Comparison of ENCODE assay signal across 14 mouse cellular contexts in genomic region chr9:118379055-118379454, GRCm38 (mm10).
DNase-seq lines count a peak whose midpoint lies in the region; ATAC-seq lines count a peak whose summit lies in the region.
"Had no signal": no experiment of that assay in that cellular context is flagged by ENCODE, and none has a peak within 500 bp of the region (broad histone marks: within the 10 kb centered on the region; RNA-seq: fewer than 3 reads in every experiment).

No protein-coding gene starts in this region.

- H3K9ac ChIP-seq in heart, embryonic 15.5 days = no peak overlapping the region
- no peak overlapping the region for H3K9ac ChIP-seq in midbrain, embryonic 16.5 days (ENCODE audit: low read depth, low read length)
- H3K9ac ChIP-seq in midbrain, embryonic 13.5 days (replicated peaks) = no peak overlapping the region

- no peaks in the 10 kb centered on the region for H3K36me3 ChIP-seq in heart, embryonic 15.5 days
- no peaks in the 10 kb centered on the region for H3K36me3 ChIP-seq in midbrain, embryonic 16.5 days (ENCODE audit: control insufficient read depth, insufficient read depth, low read length)
- H3K36me3 ChIP-seq in midbrain, embryonic 13.5 days = no peaks in the 10 kb centered on the region

- no peak for DNase-seq in heart, adult 18-20 months
- DNase-seq in left cerebral cortex, postnatal 36 days (ENCODE audit: low spot score in 2 of 2) = peak; percentile 5 to 10
- DNase-seq in adrenal gland, postnatal 36 days = no peak
- DNase-seq: gastrocnemius, postnatal 14 days; kidney, postnatal 36 days; liver; lung, postnatal 14 days; right cerebral cortex, postnatal 25 days had no signal

- no peak overlapping the region for H3K27ac ChIP-seq in heart, embryonic 15.5 days
- H3K27ac ChIP-seq in midbrain, embryonic 16.5 days (ENCODE audit: low read length) = no peak overlapping the region
- no peak overlapping the region for H3K27ac ChIP-seq in midbrain, embryonic 13.5 days

- intact Hi-C loops in left cerebral cortex, postnatal 36 days (cut with DNase I) = no loop called here

- no peak overlapping the region for H3K4me3 ChIP-seq in heart, embryonic 15.5 days
- no peak overlapping the region for H3K4me3 ChIP-seq in midbrain, embryonic 16.5 days (ENCODE audit: low read depth, low read length)
- no peak overlapping the region for H3K4me3 ChIP-seq in midbrain, embryonic 13.5 days (replicated peaks)

- H3K9me3 ChIP-seq in heart, embryonic 15.5 days (replicated peaks) = no peaks in the 10 kb centered on the region
- H3K9me3 ChIP-seq in midbrain, embryonic 16.5 days (replicated peaks; ENCODE audit: control insufficient read depth, low read length, poor library complexity, severe bottlenecking) = no peaks in the 10 kb centered on the region
- H3K9me3 ChIP-seq in midbrain, embryonic 13.5 days = no peaks in the 10 kb centered on the region

- WGBS in heart, embryonic 15.5 days = 13% methylated on average over 6 of the region's 6 CpGs
- WGBS in midbrain, embryonic 16.5 days = 21% methylated on average over 6 of the region's 6 CpGs
- WGBS in midbrain, embryonic 13.5 days = 29% methylated on average over 6 of the region's 6 CpGs

- peak overlapping the region; percentile 19; the same call in 1 of the 2 replicates for H3K4me2 ChIP-seq in heart, embryonic 15.5 days
- peak overlapping the region; percentile 5 for H3K4me2 ChIP-seq in midbrain, embryonic 16.5 days (ENCODE audit: low read length)
- no peak overlapping the region for H3K4me2 ChIP-seq in midbrain, embryonic 13.5 days (replicated peaks)

- 0 out of 2 replicates have a peak, but pooled peaks cover 3% of the 10 kb centered on the region for H3K4me1 ChIP-seq in heart, embryonic 15.5 days (replicated peaks)
- H3K4me1 ChIP-seq in midbrain, embryonic 16.5 days (ENCODE audit: control insufficient read depth, insufficient read depth, low read length) = no peaks in the 10 kb centered on the region
- no peaks in the 10 kb centered on the region for H3K4me1 ChIP-seq in midbrain, embryonic 13.5 days (replicated peaks)

- no peak for ATAC-seq in heart, embryonic 15.5 days (replicated peaks; ENCODE audit: insufficient number of reproducible peaks, insufficient read depth, low FRiP score, low read depth)
- no peak for ATAC-seq in midbrain, embryonic 16.5 days
- no peak for ATAC-seq in midbrain, embryonic 13.5 days
- ATAC-seq in common myeloid progenitor, adult 5-6 weeks (replicated peaks; ENCODE audit: low read depth, poor library complexity, severe bottlenecking) = peak; percentile 29; the same call in 1 of the 2 replicates
- no peak for ATAC-seq in granulocyte monocyte progenitor cell, adult 5-6 weeks (replicated peaks; ENCODE audit: poor library complexity, severe bottlenecking)
- ATAC-seq: inflammation-experienced regulatory T-cells, adult 6 months had no signal

- H3K27me3 ChIP-seq in heart, embryonic 15.5 days = no peaks in the 10 kb centered on the region
- H3K27me3 ChIP-seq in midbrain, embryonic 16.5 days (ENCODE audit: control insufficient read depth, insufficient read depth, low read depth, low read length) = no peaks in the 10 kb centered on the region
- H3K27me3 ChIP-seq in midbrain, embryonic 13.5 days = no peaks in the 10 kb centered on the region

Comparison
In these comparisons a context has a peak if more than half of its experiments do, and no peak if none do; other contexts are left out.
1. DNase-seq: peak in left cerebral cortex, postnatal 36 days (2 of 2); none in heart, adult 18-20 months (0 of 2) and adrenal gland, postnatal 36 days (0 of 2).